In genomic region chr4:139129806-139130700, GRCm38 (mm10) we compare ENCODE assay signal across 8 mouse cellular contexts. TPM values are rescaled to one million over a fixed set of nuclear protein-coding genes. Genes with fewer than 3 reads are reported as not detected.
DNase-seq lines count a peak whose midpoint lies in the region; ATAC-seq and TF ChIP-seq lines count a peak whose summit lies in the region.

No protein-coding gene starts in this region.

- TF ChIP-seq POLR2A in kidney, adult 2 months (IDR thresholded peaks at IDR 0.05; ENCODE audit: low read depth, low read length) = no peak

- peak overlapping the region; percentile 98 for H3K4me3 ChIP-seq in kidney, adult 2 months (ENCODE audit: insufficient read depth, low read depth, low read length)
- H3K4me3 ChIP-seq in embryonic facial prominence, embryonic 13.5 days = peak overlapping the region; percentile 99
- peak overlapping the region; percentile 99 for H3K4me3 ChIP-seq in megakaryocyte, embryonic 14.5 days (replicated peaks)
- H3K4me3 ChIP-seq in stomach, postnatal 0 days (ENCODE audit: low read depth, low read length) = peak overlapping the region; percentile 92

- TF ChIP-seq EP300 in stomach, postnatal 0 days (optimal IDR thresholded peaks at IDR 0.05) = no peak

- peak; percentile 28; the same call in 1 of the 2 replicates for ATAC-seq in embryonic facial prominence, embryonic 13.5 days (ENCODE audit: insufficient number of reproducible peaks, insufficient read depth, low FRiP score, low TSS enrichment, low read depth)
- peak; percentile 11 for ATAC-seq in stomach, postnatal 0 days (ENCODE audit: low FRiP score, low TSS enrichment)

- H3K36me3 ChIP-seq in kidney, adult 2 months (ENCODE audit: control insufficient read depth, insufficient read depth, low read length) = no peaks in the 10 kb centered on the region
- peaks cover 8% of the 10 kb centered on the region for H3K36me3 ChIP-seq in embryonic facial prominence, embryonic 13.5 days
- peaks cover 16% of the 10 kb centered on the region for H3K36me3 ChIP-seq in megakaryocyte, embryonic 14.5 days (replicated peaks; ENCODE audit: low read length)
- H3K36me3 ChIP-seq in stomach, postnatal 0 days (ENCODE audit: control insufficient read depth, insufficient read depth, low read length) = no peaks in the 10 kb centered on the region

- peaks cover 13% of the 10 kb centered on the region; the same call in 1 of the 2 replicates for H3K4me1 ChIP-seq in kidney, adult 2 months (ENCODE audit: control insufficient read depth, insufficient read depth, low read length)
- peaks cover 26% of the 10 kb centered on the region for H3K4me1 ChIP-seq in embryonic facial prominence, embryonic 13.5 days
- peaks cover 51% of the 10 kb centered on the region for H3K4me1 ChIP-seq in megakaryocyte, embryonic 14.5 days
- no peaks in the 10 kb centered on the region for H3K4me1 ChIP-seq in stomach, postnatal 0 days (replicated peaks; ENCODE audit: control insufficient read depth, insufficient read depth)

- intact Hi-C loops in heart, postnatal 14 days (cut with DNase I) = loop anchor here (5.0 kb wide), 3 partner anchors 33 to 117 kb away; partner anchors contain the start of gene Capzb

- no peak for TF ChIP-seq CTCF in kidney, adult 2 months (conservative IDR thresholded peaks at IDR 0.05; ENCODE audit: insufficient read depth, insufficient read length, low read depth, low read length)
- TF ChIP-seq CTCF in stomach, postnatal 0 days (IDR thresholded peaks at IDR 0.05; ENCODE audit: low read depth) = no peak

- peaks cover 7% of the 10 kb centered on the region; the same call in 1 of the 2 replicates for H3K9me3 ChIP-seq in embryonic facial prominence, embryonic 13.5 days
- peaks cover 7% of the 10 kb centered on the region for H3K9me3 ChIP-seq in megakaryocyte, embryonic 14.5 days
- H3K9me3 ChIP-seq in stomach, postnatal 0 days (ENCODE audit: control insufficient read depth, low read length) = no peaks in the 10 kb centered on the region

- peak overlapping the region; percentile 98 for H3K9ac ChIP-seq in embryonic facial prominence, embryonic 13.5 days
- H3K9ac ChIP-seq in stomach, postnatal 0 days (ENCODE audit: low read length) = peak overlapping the region; percentile 96

- H3K27ac ChIP-seq in kidney, adult 2 months (ENCODE audit: insufficient read depth, low read depth, low read length) = peak overlapping the region; percentile 94
- peak overlapping the region; percentile 90 for H3K27ac ChIP-seq in embryonic facial prominence, embryonic 13.5 days
- peak overlapping the region; percentile 91 for H3K27ac ChIP-seq in stomach, postnatal 0 days (replicated peaks)

- DNase-seq in kidney, adult 2 months = peak; percentile 38
- DNase-seq in kidney, adult 18-20 months = no peak
- peak; percentile 68 for DNase-seq in Muller cell, postnatal 12 days (ENCODE audit: inconsistent ontology term)
- DNase-seq in heart, postnatal 14 days = peak; percentile 43 to 57
- peak; percentile 9 to 16 for DNase-seq in left cerebral cortex, adult 8-10 months (ENCODE audit: low spot score in 2 of 2)
- peak; percentile 57 for DNase-seq in stomach, postnatal 0 days (ENCODE audit: low spot score)

- H3K4me2 ChIP-seq in embryonic facial prominence, embryonic 13.5 days = peak overlapping the region; percentile 84
- peak overlapping the region; percentile 93 for H3K4me2 ChIP-seq in stomach, postnatal 0 days (replicated peaks; ENCODE audit: low read depth)

- no peaks in the 10 kb centered on the region for H3K27me3 ChIP-seq in kidney, adult 2 months (replicated peaks; ENCODE audit: control insufficient read depth, insufficient read depth, low read length)
- H3K27me3 ChIP-seq in embryonic facial prominence, embryonic 13.5 days = no peaks in the 10 kb centered on the region
- no peaks in the 10 kb centered on the region for H3K27me3 ChIP-seq in megakaryocyte, embryonic 14.5 days (replicated peaks)
- no peaks in the 10 kb centered on the region for H3K27me3 ChIP-seq in stomach, postnatal 0 days (ENCODE audit: control insufficient read depth, insufficient read depth, low read length)

- whole genome bisulfite sequencing in kidney, adult 2 months = 2% methylated on average over 57 of the region's 57 CpGs
- WGBS in embryonic facial prominence, embryonic 13.5 days = 2% methylated on average over 56 of the region's 57 CpGs
- WGBS in stomach, postnatal 0 days = 2% methylated on average over 54 of the region's 57 CpGs

RNA-seq across cellular contexts. Expression of gene Minos1, which starts 0.9 kb away (rescaled TPM):
- polyA plus RNA-seq in kidney, adult 2 months (2012; rRNA removed) = 100 and 157 TPM in 2 replicates
- polyA plus RNA-seq in embryonic facial prominence, embryonic 13.5 days (2015; fragmentation: Nextera tagmentation; extraction: Ambion mirVana) = 459 and 517 TPM in 2 replicates
- total RNA-seq in heart, postnatal 14 days (2021) = 100 to 1,000 TPM; 731 to 790 TPM
- total RNA-seq in left cerebral cortex, adult 8-10 months (2022) = 100 to 1,000 TPM; 182 to 221 (median 192) TPM
- 1.3 and 27.4 TPM in 2 replicates for polyA plus RNA-seq in megakaryocyte, embryonic 14.5 days (2012; ENCODE audit: insufficient read depth, low replicate concordance)
- polyA plus RNA-seq in stomach, postnatal 0 days (2015; fragmentation: Nextera tagmentation; extraction: Ambion mirVana) = 569 and 588 TPM in 2 replicates

RNA-seq across cellular contexts. Expression of gene Nbl1, which starts 37.3 kb away (rescaled TPM):
- 35.7 and 42.9 TPM in 2 replicates for polyA plus RNA-seq in kidney, adult 2 months (2012; rRNA removed)
- polyA plus RNA-seq in embryonic facial prominence, embryonic 13.5 days (2015; fragmentation: Nextera tagmentation; extraction: Ambion mirVana) = 144 and 187 TPM in 2 replicates
- 10 to 100 TPM; 32.1 to 32.2 TPM for total RNA-seq in heart, postnatal 14 days (2021)
- total RNA-seq in left cerebral cortex, adult 8-10 months (2022) = 10 to 100 TPM; 52.1 to 64.5 (median 55.5) TPM
- polyA plus RNA-seq in megakaryocyte, embryonic 14.5 days (2012; ENCODE audit: insufficient read depth, low replicate concordance) = 0.47 TPM in 1 of 2 replicates, not detected in the other
- 53.6 and 58.9 TPM in 2 replicates for polyA plus RNA-seq in stomach, postnatal 0 days (2015; fragmentation: Nextera tagmentation; extraction: Ambion mirVana)

RNA-seq across cellular contexts. Expression of gene Htr6, which starts 54.7 kb away (rescaled TPM):
- not detected in 2 replicates for polyA plus RNA-seq in kidney, adult 2 months (2012; rRNA removed)
- polyA plus RNA-seq in embryonic facial prominence, embryonic 13.5 days (2015; fragmentation: Nextera tagmentation; extraction: Ambion mirVana) = 0.22 and 0.51 TPM in 2 replicates
- total RNA-seq in heart, postnatal 14 days (2021) = not detected
- total RNA-seq in left cerebral cortex, adult 8-10 months (2022) = 1 to 10 TPM; 6.2 to 8.0 (median 7.4) TPM
- polyA plus RNA-seq in megakaryocyte, embryonic 14.5 days (2012; ENCODE audit: insufficient read depth, low replicate concordance) = 3.9 TPM in 1 of 2 replicates, not detected in the other
- 0.05 TPM in 1 of 2 replicates, not detected in the other for polyA plus RNA-seq in stomach, postnatal 0 days (2015; fragmentation: Nextera tagmentation; extraction: Ambion mirVana)

Comparison
In these comparisons a context has a peak if more than half of its experiments do, and no peak if none do; other contexts are left out.
1. RNA of gene Nbl1, which starts 37.3 kb away (polyA plus RNA-seq): 144 to 187 TPM in embryonic facial prominence, embryonic 13.5 days, 53.6 to 58.9 TPM in stomach, postnatal 0 days and 35.7 to 42.9 TPM in kidney, adult 2 months; 0.47 TPM in megakaryocyte, embryonic 14.5 days; every median in the first group is over 10 times any median in the second.
2. Peak in every context shown above with its lines, with median percentiles within 50 percentile points of each other: H3K27ac ChIP-seq and H3K4me3 ChIP-seq.